Mouse (Mus musculus): ENCODE data around the gene Gm9117.
"Not testable (repeated sequence)": the region's sequence is repeated elsewhere in the genome, so short reads cannot be mapped to it uniquely, and the experiment has no call there.

Gene Gm9117

DNA sequence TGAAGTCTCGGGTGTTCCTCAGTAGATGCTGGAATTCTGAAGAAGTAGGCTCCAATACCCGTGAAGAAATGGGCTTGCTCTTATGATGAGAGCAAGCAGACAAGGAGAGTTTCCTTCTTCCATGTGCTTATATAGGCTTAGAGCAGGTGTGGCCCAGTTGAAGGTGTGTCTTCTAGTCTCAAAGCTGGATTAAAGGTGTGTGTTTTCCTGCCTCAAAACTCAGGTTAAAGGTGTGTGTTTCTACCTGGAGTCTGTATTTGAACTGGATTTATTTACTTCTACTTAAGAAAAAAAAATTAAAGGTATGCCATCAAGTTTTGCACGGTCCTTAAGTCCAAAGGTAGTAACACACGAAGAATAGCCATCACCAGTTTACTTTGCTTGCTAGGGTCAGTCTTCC, at the start of gene Gm9117:
Gm9117 (minus strand) TSS at position 101 of the 400 bp plus-strand sequence.
- not testable (repeated sequence) for DNase-seq (ENCODE audit: low read depth)

DNA sequence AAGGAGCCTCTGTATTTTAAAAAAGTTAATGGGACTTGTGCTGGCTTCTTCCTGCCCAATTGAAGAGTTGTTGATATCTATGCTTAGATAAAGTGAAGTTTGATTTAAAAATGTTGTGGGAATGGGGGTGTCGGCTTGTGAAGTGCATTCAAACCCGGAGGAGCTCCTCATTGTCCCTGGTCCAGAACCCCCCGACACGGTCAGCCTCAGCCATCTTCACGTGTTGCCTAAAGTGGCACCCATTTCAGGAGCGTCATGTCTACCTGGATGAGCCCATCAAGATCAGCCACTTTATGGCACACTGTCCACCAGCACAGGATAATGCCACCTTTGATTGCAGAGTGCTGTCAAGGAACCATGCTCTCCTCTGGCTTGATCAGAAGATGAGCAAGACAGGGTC, 25.6 kb upstream of the Gm9117 start:
- DNase-seq (ENCODE audit: low read depth), result not testable (repeated sequence)

GRCm38 (mm10) chr3:93961214-93961613, 17.9 kb upstream of the Gm9117 start, which contains the start of gene Tdpoz5:
TSS of gene Tdpoz5 (minus strand) at chr3:93961314.
- not testable (repeated sequence) for DNase-seq (ENCODE audit: low read depth)

- DNase-seq (ENCODE audit: low read depth), result not testable (repeated sequence)
Observed at GRCm38 (mm10) chr3:93938386-93938785, 5.0 kb downstream of the Gm9117 start.
